Mouse (Mus musculus): ENCODE results near the gene Tcf15. TPM values are rescaled to one million over a fixed set of nuclear protein-coding genes. Genes with fewer than 3 reads are reported as not detected.
A peak's percentile ranks its signal among the peaks of the same experiment; 100 is the strongest.

The Tcf15 gene
- total RNA-seq, 1 experiment: 22.4 TPM

GRCm38 (mm10) chr2:152105318-152106224 lies 37.8 kb upstream of the Tcf15 start, which contains the start of gene Srxn1:
Gene Srxn1 (plus strand): TSS chr2:152105516.
- in situ Hi-C loops (cut with MboI; ENCODE audit: low sequenced_read_pairs in 2 of 2, unreplicated experiment in 2 of 2): no loop called here
- H3K4me3 ChIP-seq (ENCODE audit: insufficient read depth in 1 of 2, low read depth in 1 of 2, low read length in 2 of 2, poor library complexity in 1 of 2, severe bottlenecking in 1 of 2): peak within 1 kb of the TSS; percentile 76 to 80
- H3K4me1 ChIP-seq (ENCODE audit: control insufficient read depth in 2 of 2, insufficient read depth in 2 of 2, low read length in 2 of 2, poor library complexity in 1 of 2): peaks cover 6 to 7% of the 10 kb centered on the region in 2 experiments; a peak in 2 of 4 replicates
- H3K9me3 ChIP-seq (ENCODE audit: control insufficient read depth, insufficient read depth, low read depth, low read length): no peaks in the 10 kb centered on the region
- H3K36me3 ChIP-seq (ENCODE audit: control insufficient read depth, insufficient read depth, low read length, poor library complexity, severe bottlenecking): peaks cover 21% of the 10 kb centered on the region
- no peak within 1 kb of the TSS for H3K27ac ChIP-seq (ENCODE audit: insufficient read depth, low read depth, low read length, poor library complexity, severe bottlenecking)
- H3K9ac ChIP-seq (ENCODE audit: insufficient read depth, low read depth, low read length, poor library complexity, severe bottlenecking): peak within 1 kb of the TSS; percentile 69
- TF ChIP-seq ZNF384 (IDR thresholded peaks at IDR 0.05; ENCODE audit: low read depth, low read length): peak; percentile 71; the same call in 1 of the 2 replicates
- TF ChIP-seq MAFK (IDR thresholded peaks at IDR 0.05; ENCODE audit: insufficient read depth, low read depth, low read length): peak; percentile 97
- TF ChIP-seq HCFC1 (IDR thresholded peaks at IDR 0.05; ENCODE audit: borderline replicate concordance, insufficient read depth, low read length): peak; percentile 42; the same call in 1 of the 2 replicates
- TF ChIP-seq ZC3H11A (IDR thresholded peaks at IDR 0.05; ENCODE audit: borderline replicate concordance, low read depth, low read length): 0 out of 2 replicates have a peak, but pooled peaks have one; percentile 0
- no peak for TF ChIP-seq CHD2 (IDR thresholded peaks at IDR 0.05; ENCODE audit: low read depth, low read length)
- peak; percentile 51 for DNase-seq (ENCODE audit: low read depth, low spot score)

- Histone ChIP-seq H3K9me3 (ENCODE audit: control insufficient read depth, insufficient read depth, low read depth, low read length) (no peaks in the 10 kb centered on the region), H3K9ac (ENCODE audit: insufficient read depth, low read depth, low read length, poor library complexity, severe bottlenecking) (peak overlapping the region; percentile 69; the same call in 1 of the 2 replicates), H3K27ac (ENCODE audit: insufficient read depth, low read depth, low read length, poor library complexity, severe bottlenecking) (no peak overlapping the region), H3K4me1 (ENCODE audit: control insufficient read depth in 2 of 2, insufficient read depth in 2 of 2, low read length in 2 of 2, poor library complexity in 1 of 2) (peaks cover 6 to 7% of the 10 kb centered on the region in 2 experiments; a peak in 2 of 4 replicates), H3K4me3 (ENCODE audit: insufficient read depth in 1 of 2, low read depth in 1 of 2, low read length in 2 of 2, poor library complexity in 1 of 2, severe bottlenecking in 1 of 2) (peak overlapping the region; percentile 76 to 80), H3K36me3 (ENCODE audit: control insufficient read depth, insufficient read depth, low read length, poor library complexity, severe bottlenecking) (peaks cover 21% of the 10 kb centered on the region)
- in situ Hi-C loops (cut with MboI; ENCODE audit: low sequenced_read_pairs in 2 of 2, unreplicated experiment in 2 of 2): no loop called here
- no peak for TF ChIP-seq MAFK (IDR thresholded peaks at IDR 0.05; ENCODE audit: insufficient read depth, low read depth, low read length)
- no peak for TF ChIP-seq ZNF384 (IDR thresholded peaks at IDR 0.05; ENCODE audit: low read depth, low read length)
- no peak for DNase-seq (ENCODE audit: low read depth, low spot score)
Observed at GRCm38 (mm10) chr2:152106225-152106595, 37.2 kb upstream of the Tcf15 start.

GRCm38 (mm10) chr2:152106597-152106996 lies 36.8 kb upstream of the Tcf15 start:
- no peaks in the 10 kb centered on the region for H3K9me3 ChIP-seq (ENCODE audit: control insufficient read depth, insufficient read depth, low read depth, low read length)
- in situ Hi-C loops (cut with MboI; ENCODE audit: low sequenced_read_pairs in 2 of 2, unreplicated experiment in 2 of 2): no loop called here
- TF ChIP-seq MAFK (IDR thresholded peaks at IDR 0.05; ENCODE audit: insufficient read depth, low read depth, low read length) (no peak), CHD2 (IDR thresholded peaks at IDR 0.05; ENCODE audit: low read depth, low read length) (no peak), ZC3H11A (IDR thresholded peaks at IDR 0.05; ENCODE audit: borderline replicate concordance, low read depth, low read length) (no peak), ZNF384 (IDR thresholded peaks at IDR 0.05; ENCODE audit: low read depth, low read length) (no peak), HCFC1 (IDR thresholded peaks at IDR 0.05; ENCODE audit: borderline replicate concordance, insufficient read depth, low read length) (no peak)
- DNase-seq (ENCODE audit: low read depth, low spot score): no peak
- H3K36me3 ChIP-seq (ENCODE audit: control insufficient read depth, insufficient read depth, low read length, poor library complexity, severe bottlenecking): peaks cover 21% of the 10 kb centered on the region
- H3K4me1 ChIP-seq (ENCODE audit: control insufficient read depth in 2 of 2, insufficient read depth in 2 of 2, low read length in 2 of 2, poor library complexity in 1 of 2): peaks cover 6 to 7% of the 10 kb centered on the region in 2 experiments; a peak in 2 of 4 replicates
- no peak overlapping the region for H3K27ac ChIP-seq (ENCODE audit: insufficient read depth, low read depth, low read length, poor library complexity, severe bottlenecking)
- H3K4me3 ChIP-seq (ENCODE audit: insufficient read depth in 1 of 2, low read depth in 1 of 2, low read length in 2 of 2, poor library complexity in 1 of 2, severe bottlenecking in 1 of 2): peak overlapping the region; percentile 76 to 80; a peak in 3 of 4 replicates
- H3K9ac ChIP-seq (ENCODE audit: insufficient read depth, low read depth, low read length, poor library complexity, severe bottlenecking): no peak overlapping the region

GRCm38 (mm10) chr2:152108702-152109101 lies 34.7 kb upstream of the Tcf15 start:
- TF ChIP-seq ZNF384 (IDR thresholded peaks at IDR 0.05; ENCODE audit: low read depth, low read length) (no peak), HCFC1 (IDR thresholded peaks at IDR 0.05; ENCODE audit: borderline replicate concordance, insufficient read depth, low read length) (no peak), CHD2 (IDR thresholded peaks at IDR 0.05; ENCODE audit: low read depth, low read length) (no peak), MAFK (IDR thresholded peaks at IDR 0.05; ENCODE audit: insufficient read depth, low read depth, low read length) (no peak), ZC3H11A (IDR thresholded peaks at IDR 0.05; ENCODE audit: borderline replicate concordance, low read depth, low read length) (no peak)
- H3K36me3 ChIP-seq (ENCODE audit: control insufficient read depth, insufficient read depth, low read length, poor library complexity, severe bottlenecking): peaks cover 21% of the 10 kb centered on the region
- H3K27ac ChIP-seq (ENCODE audit: insufficient read depth, low read depth, low read length, poor library complexity, severe bottlenecking): no peak overlapping the region
- no peaks in the 10 kb centered on the region for H3K9me3 ChIP-seq (ENCODE audit: control insufficient read depth, insufficient read depth, low read depth, low read length)
- H3K9ac ChIP-seq (ENCODE audit: insufficient read depth, low read depth, low read length, poor library complexity, severe bottlenecking): no peak overlapping the region
- in situ Hi-C loops (cut with MboI; ENCODE audit: low sequenced_read_pairs in 2 of 2, unreplicated experiment in 2 of 2): no loop called here
- DNase-seq (ENCODE audit: low read depth, low spot score): no peak
- peaks cover 9 to 14% of the 10 kb centered on the region in 2 experiments; a peak in 3 of 4 replicates for H3K4me1 ChIP-seq (ENCODE audit: control insufficient read depth in 2 of 2, insufficient read depth in 2 of 2, low read length in 2 of 2, poor library complexity in 1 of 2)
- no peak overlapping the region for H3K4me3 ChIP-seq (ENCODE audit: insufficient read depth in 1 of 2, low read depth in 1 of 2, low read length in 2 of 2, poor library complexity in 1 of 2, severe bottlenecking in 1 of 2)

All from ES-E14 (cell line).